Mouse (Mus musculus) C2C12 (cell line): ENCODE results near the gene Wdr53.

Experiments used
- CEBPB ChIP-seq: IDR thresholded peaks from one replicate; pipeline ENCODE4 v1.6.1; 2011; ENCODE audit warnings: low read depth, mild to moderate bottlenecking, control low read depth, moderate library complexity
- CTCF ChIP-seq: IDR thresholded peaks from one replicate; pipeline ENCODE4 v1.5.1; 2011; ENCODE audit not compliant: control insufficient read depth, insufficient read depth, insufficient read length
- FOSL1 ChIP-seq: IDR thresholded peaks from one replicate; pipeline ENCODE4 v1.8.0; 2011; ENCODE audit warnings: mild to moderate bottlenecking, low read length; ENCODE audit not compliant: poor library complexity, insufficient read depth, severe bottlenecking
- MYOD1 ChIP-seq: IDR thresholded peaks from one replicate; pipeline ENCODE4 v1.6.1; 2011; ENCODE audit warnings: low read depth; ENCODE audit not compliant: control insufficient read depth, insufficient read length

DNA sequence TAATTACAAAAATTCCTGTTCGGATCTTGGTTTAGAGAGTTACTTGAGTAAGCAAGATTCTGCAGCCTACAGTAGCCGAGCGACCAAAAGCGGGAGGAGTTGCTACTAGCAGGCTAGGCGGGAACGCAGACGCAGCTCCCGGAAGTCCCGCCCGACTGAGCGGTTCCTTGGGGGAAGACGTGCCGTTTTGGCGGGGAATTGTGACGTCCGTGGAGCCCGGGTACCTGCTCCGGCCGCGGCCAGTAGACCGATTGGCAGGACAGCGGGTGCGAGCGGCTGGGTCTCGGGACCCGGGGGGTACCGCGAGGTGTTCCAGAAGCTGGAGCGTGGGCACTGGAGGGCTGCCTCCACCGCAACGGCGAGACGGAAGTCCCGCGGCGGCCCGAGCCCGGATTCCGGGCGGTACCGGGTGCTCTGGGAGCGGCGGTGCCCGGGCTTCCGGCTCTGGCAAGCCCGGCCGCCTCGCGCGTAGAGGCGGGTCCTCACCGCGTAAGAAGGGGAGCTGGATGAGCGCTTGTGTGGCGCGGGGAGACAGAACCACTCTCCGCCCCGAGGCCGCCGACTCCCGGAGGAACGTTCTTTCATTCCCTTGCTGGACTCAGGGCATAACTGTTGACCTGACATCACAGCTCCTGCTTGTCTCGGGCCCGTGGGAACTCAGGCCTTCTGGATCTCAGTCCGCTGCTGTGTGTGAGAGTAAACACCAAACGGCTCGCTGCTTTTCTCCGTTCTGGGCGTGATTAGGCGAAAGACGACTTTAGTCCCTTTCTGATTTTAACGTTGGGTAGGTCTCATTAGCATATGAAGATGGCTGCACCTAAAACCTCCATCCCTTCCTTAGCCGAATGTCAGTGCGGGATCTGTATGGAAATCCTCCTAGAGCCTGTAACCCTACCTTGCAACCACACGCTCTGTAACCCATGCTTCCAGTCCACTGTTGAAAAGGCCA, 30.6 kb downstream of the Wdr53 start, which contains the start of gene Rnf168:
- no peak for TF ChIP-seq CTCF
- no peak for TF ChIP-seq FOSL1
- TF ChIP-seq CEBPB = no peak
- no peak for TF ChIP-seq MYOD1
